Mouse (Mus musculus) MEL (cell line): ENCODE results near the gene Ston1.

Experiments
- CHD1 ChIP-seq: IDR thresholded peaks from 2 replicates; pipeline ENCODE4 v1.6.1; 2012; ENCODE audit warnings: low read depth, mild to moderate bottlenecking, inconsistent platforms, low read length, improper control_type of control experiment
- MXI1 ChIP-seq: IDR thresholded peaks from 2 replicates; pipeline ENCODE4 v1.6.1; 2011; ENCODE audit warnings: mild to moderate bottlenecking, low read depth, low read length, improper control_type of control experiment
- POLR2A ChIP-seq, 2 experiments: IDR thresholded peaks; 2 replicates each; pipeline ENCODE4 v1.6.1; 2011 to 2012; ENCODE audit warnings: low read length in 2 of 2, mild to moderate bottlenecking in 2 of 2, control low read depth in 1 of 2, improper control_type of control experiment in 1 of 2, low read depth in 1 of 2, moderate library complexity in 1 of 2; ENCODE audit not compliant: control insufficient read depth in 1 of 2, insufficient read depth in 1 of 2, poor library complexity in 1 of 2
- ZC3H11A ChIP-seq: IDR thresholded peaks from 2 replicates; pipeline ENCODE4 v1.6.1; 2012; ENCODE audit warnings: low read depth, mild to moderate bottlenecking, inconsistent platforms, low read length, improper control_type of control experiment

GRCm38 (mm10) chr17:88581511-88582021 lies 15.9 kb upstream of the Ston1 start:
- TF ChIP-seq CHD1 (no peak), MXI1 (no peak), POLR2A (IDR thresholded peaks at IDR 0.05; ENCODE audit: control insufficient read depth in 1 of 2, insufficient read depth in 1 of 2, low read depth in 1 of 2, low read length in 2 of 2, poor library complexity in 1 of 2) (no peak), ZC3H11A (no peak)
